Mouse (Mus musculus) heart, embryonic 11.5 days (tissue): ENCODE results near the gene AU022252. TPM values are rescaled to one million over a fixed set of nuclear protein-coding genes. Genes with fewer than 3 reads are reported as not detected.

Experiments used
- ATAC-seq: fragments of 200-750 bp; cut with Nextera tagmentation; replicated peaks from 2 replicates; pipeline ENCODE4 v1.8.0; 2017; ENCODE audit warnings: moderate library complexity; ENCODE audit not compliant: insufficient number of reproducible peaks, low FRiP score, low TSS enrichment
- H3K27ac ChIP-seq: fragments of 300-500 bp; sonication (generic); 2 replicates; pipeline ENCODE4 v1.5.1; 2014; ENCODE audit warnings: mild to moderate bottlenecking, low read depth, low read length
- H3K27me3 ChIP-seq: fragments of 300-500 bp; sonication (generic); 2 replicates; pipeline ENCODE4 v1.6.1; 2014; ENCODE audit warnings: mild to moderate bottlenecking, low read length, mixed read lengths; ENCODE audit not compliant: control insufficient read depth, insufficient read depth
- H3K36me3 ChIP-seq: fragments of 300-500 bp; sonication (generic); 2 replicates; pipeline ENCODE4 v1.6.1; 2014; ENCODE audit warnings: mild to moderate bottlenecking, low read length, moderate library complexity, mixed read lengths; ENCODE audit not compliant: control insufficient read depth, insufficient read depth
- H3K4me1 ChIP-seq: fragments of 300-500 bp; sonication (generic); 2 replicates; pipeline ENCODE4 v1.6.1; 2014; ENCODE audit warnings: low read length; ENCODE audit not compliant: control insufficient read depth, insufficient read depth
- H3K4me2 ChIP-seq: fragments of 300-500 bp; sonication (generic); 2 replicates; pipeline ENCODE4 v1.6.1; 2014; ENCODE audit warnings: mild to moderate bottlenecking, moderate library complexity
- H3K4me3 ChIP-seq: fragments of 300-500 bp; sonication (generic); 2 replicates; pipeline ENCODE4 v1.5.1; 2014; ENCODE audit warnings: low read depth, low read length
- H3K9ac ChIP-seq: fragments of 300-500 bp; sonication (generic); 2 replicates; pipeline ENCODE4 v1.6.1; 2014; ENCODE audit warnings: mild to moderate bottlenecking, low read depth, low read length, moderate library complexity
- H3K9me3 ChIP-seq: fragments of 300-500 bp; sonication (generic); replicated peaks from 2 replicates; pipeline ENCODE4 v1.6.1; 2016; ENCODE audit warnings: low read length; ENCODE audit not compliant: control insufficient read depth
- WGBS: fragments of 180-500 bp; shearing (Covaris S2); extraction: QIAGEN DNeasy Blood & Tissue Kit; methylation state at CpG from one replicate; pipeline ENCODE4 v1.1.7; 2014; ENCODE audit not compliant: insufficient replicate concordance; 5-methylcytosine and 5-hydroxymethylcytosine counted together
- polyA plus RNA-seq: library from polyadenylated mRNA; unstranded; fragments of >200 nt; fragmentation: Nextera tagmentation; extraction: Ambion mirVana; gene quantifications from 2 replicates; pipeline ENCODE4 v1.2.1, GENCODE M21; 2014

The AU022252 gene
- polyA plus RNA-seq, 1 experiment from 2014 or later: 34.7 TPM

DNA sequence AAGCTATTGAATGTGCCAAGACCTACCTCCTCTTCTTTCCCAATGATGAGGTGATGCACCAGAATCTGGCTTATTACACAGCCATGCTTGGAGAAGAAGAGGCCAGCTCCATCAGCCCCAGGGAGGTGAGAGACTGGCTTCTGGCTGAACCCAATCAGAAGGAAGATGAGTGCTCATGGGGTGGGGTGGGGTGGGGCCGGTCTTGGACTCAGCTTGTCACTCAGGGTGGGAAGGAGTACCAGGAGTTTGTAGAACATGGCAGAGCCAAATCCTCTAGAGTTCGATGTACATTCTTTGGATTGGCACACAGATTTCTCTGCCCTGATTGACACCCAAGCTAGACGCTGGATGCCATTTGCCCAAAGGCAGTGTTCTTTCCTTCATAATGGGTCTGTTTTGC, 6.1 kb upstream of the AU022252 start:
- no peak for ATAC-seq
- 69% methylated on average over 3 of the region's 3 CpGs for WGBS

DNA sequence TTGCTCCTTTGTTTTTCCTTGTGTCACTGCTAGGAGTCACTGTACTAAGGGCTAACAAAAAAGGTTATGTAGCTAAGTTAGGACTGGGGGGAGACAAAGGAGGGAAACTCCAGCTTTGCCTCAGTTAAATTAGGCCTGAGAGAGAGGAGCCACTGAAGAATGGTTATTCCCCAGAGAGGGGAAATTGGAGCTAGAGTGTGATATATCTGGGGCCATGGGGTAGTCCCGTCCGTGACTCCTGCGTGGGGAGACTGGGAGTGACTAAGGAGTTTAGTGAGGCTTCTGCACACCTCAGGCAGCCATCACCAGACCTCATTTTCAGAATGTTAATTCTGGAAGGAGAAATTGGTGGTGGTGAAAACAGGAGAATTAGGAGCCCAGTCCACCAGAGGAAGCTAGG, 1.8 kb upstream of the AU022252 start:
- H3K27me3 ChIP-seq: no peaks in the 10 kb centered on the region
- H3K4me3 ChIP-seq: peak overlapping the region; percentile 83
- peaks cover 3% of the 10 kb centered on the region; the same call in 1 of the 2 replicates for H3K36me3 ChIP-seq
- ATAC-seq: no peak
- H3K27ac ChIP-seq: no peak overlapping the region
- no peak overlapping the region; the same call in 1 of the 2 replicates for H3K9ac ChIP-seq
- peaks cover 8% of the 10 kb centered on the region for H3K4me1 ChIP-seq
- no peaks in the 10 kb centered on the region for H3K9me3 ChIP-seq
- WGBS: 67% methylated on average over 3 of the region's 3 CpGs
- peak overlapping the region; percentile 70 for H3K4me2 ChIP-seq

More for the DNA sequence above, 6.1 kb upstream of the AU022252 start:
- Histone ChIP-seq H3K36me3 (peaks cover 8% of the 10 kb centered on the region), H3K27me3 (no peaks in the 10 kb centered on the region), H3K9ac (no peak overlapping the region), H3K4me1 (peaks cover 5% of the 10 kb centered on the region; the same call in 1 of the 2 replicates), H3K4me2 (no peak overlapping the region), H3K9me3 (no peaks in the 10 kb centered on the region), H3K27ac (no peak overlapping the region), H3K4me3 (no peak overlapping the region)

DNA sequence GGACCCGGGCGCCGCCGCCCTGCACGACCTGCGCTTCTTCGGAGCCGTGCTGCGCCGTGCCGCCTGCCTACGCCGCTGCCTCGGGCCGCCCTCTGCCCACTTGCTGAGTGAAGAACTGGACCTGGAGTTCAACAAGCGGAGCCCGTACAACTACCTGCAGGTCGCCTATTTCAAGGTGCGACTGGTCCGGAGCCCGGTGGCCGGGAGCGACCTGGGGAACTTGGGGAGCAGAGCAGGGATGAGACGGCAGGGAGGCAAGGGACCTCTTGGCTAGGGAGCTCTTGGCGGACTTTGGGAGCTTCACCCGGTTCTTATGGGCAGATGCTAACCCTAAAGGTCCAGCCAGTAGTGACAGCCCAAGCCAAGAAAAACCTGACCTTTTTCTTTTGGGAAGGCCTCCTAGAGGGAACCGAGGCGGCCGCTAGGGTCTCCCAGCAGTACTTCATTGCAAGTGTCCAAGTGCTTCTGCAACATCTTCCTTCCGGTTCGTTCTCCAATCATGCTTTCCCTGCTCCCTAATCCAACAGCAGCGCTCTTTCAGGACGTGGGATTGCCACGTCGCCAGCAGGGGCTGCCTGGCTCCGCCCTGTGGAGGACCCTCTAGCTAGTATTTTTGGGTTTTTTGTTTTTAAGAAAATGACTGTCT, 867 bp upstream of the AU022252 start:
- Histone ChIP-seq H3K27me3 (no peaks in the 10 kb centered on the region), H3K9ac (peak overlapping the region; percentile 83), H3K36me3 (peaks cover 3% of the 10 kb centered on the region; the same call in 1 of the 2 replicates), H3K4me2 (peak overlapping the region; percentile 70), H3K27ac (0 out of 2 replicates have a peak overlapping the region, but pooled peaks have one; percentile 4), H3K4me3 (peak overlapping the region; percentile 83), H3K4me1 (peaks cover 8% of the 10 kb centered on the region), H3K9me3 (no peaks in the 10 kb centered on the region)
- ATAC-seq: peak; percentile 47
- WGBS: under 1% methylated on average over 34 of the region's 36 CpGs

DNA sequence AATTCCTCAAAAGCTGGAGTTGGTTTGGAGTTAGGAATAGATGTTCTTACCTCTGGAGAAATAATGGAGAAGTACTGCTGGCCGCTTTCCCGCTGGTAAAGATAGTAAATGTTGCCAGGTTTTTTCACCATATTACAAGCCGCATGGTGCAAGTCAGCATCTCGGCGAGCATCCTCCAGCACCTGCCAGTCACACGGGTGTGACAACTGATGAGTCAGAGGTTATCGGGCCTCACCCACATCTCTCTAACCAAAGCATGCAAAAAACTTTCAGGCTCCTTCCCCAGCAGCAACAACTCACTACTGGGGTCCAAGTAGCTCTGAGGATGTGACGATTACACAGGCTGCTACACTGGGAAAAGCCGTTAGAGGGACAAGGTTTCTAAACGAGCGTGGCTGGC, 5.8 kb downstream of the AU022252 start:
- Histone ChIP-seq H3K36me3 (peaks cover 31% of the 10 kb centered on the region), H3K27me3 (no peaks in the 10 kb centered on the region), H3K4me1 (peaks cover 5% of the 10 kb centered on the region), H3K9me3 (no peaks in the 10 kb centered on the region), H3K4me2 (no peak overlapping the region), H3K4me3 (no peak overlapping the region), H3K27ac (no peak overlapping the region), H3K9ac (no peak overlapping the region)
- WGBS: 91% methylated on average over 11 of the region's 11 CpGs
- ATAC-seq: no peak

DNA sequence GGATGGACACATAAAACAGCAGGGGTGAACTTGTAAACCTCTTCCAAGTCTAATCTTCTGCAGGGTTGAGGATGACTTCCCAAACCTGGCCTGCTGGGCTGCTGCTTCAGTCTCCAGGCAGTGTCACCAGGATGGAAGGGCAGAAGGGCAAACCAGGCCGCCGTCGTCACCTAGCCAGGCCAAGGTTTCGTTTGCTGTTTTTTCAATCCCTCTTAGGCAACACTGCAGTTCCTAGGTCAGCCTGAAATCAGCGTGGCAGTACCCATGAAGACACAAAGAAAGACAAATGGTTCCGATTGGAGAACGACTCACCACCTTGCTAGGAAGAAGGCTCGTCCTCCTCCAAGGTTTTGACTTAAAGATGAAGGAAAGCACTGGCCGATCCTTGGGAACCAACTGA, 6.8 kb downstream of the AU022252 start:
- Histone ChIP-seq H3K27ac (no peak overlapping the region), H3K9ac (no peak overlapping the region), H3K9me3 (no peaks in the 10 kb centered on the region), H3K4me2 (no peak overlapping the region), H3K36me3 (peaks cover 31% of the 10 kb centered on the region), H3K27me3 (no peaks in the 10 kb centered on the region), H3K4me3 (no peak overlapping the region), H3K4me1 (no peaks in the 10 kb centered on the region)
- WGBS: 83% methylated on average over 9 of the region's 9 CpGs
- no peak for ATAC-seq

DNA sequence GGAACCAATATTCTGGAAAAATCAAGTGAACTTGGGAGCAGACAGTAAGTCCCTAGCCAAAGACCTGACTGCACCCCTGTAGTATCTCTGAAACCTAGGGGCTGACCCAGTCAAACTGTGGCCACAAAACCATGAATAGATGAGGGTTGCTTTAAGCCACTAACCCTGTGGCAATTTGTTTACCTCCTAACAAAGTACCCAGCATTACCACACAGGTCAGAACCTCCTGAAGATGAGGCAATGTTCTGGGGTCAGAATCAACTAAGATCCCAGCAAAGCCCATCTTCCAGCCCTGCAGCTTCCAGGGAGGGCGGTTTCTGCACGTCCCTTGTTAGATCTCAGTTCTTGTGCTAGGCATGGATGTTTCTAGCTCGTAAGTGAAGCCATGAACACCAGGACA, 8.0 kb downstream of the AU022252 start:
- ATAC-seq: no peak
- Histone ChIP-seq H3K27me3 (no peaks in the 10 kb centered on the region), H3K9me3 (no peaks in the 10 kb centered on the region), H3K4me1 (no peaks in the 10 kb centered on the region), H3K4me3 (no peak overlapping the region), H3K36me3 (peaks cover 31% of the 10 kb centered on the region), H3K27ac (no peak overlapping the region), H3K4me2 (no peak overlapping the region), H3K9ac (no peak overlapping the region)
- 81% methylated on average over 3 of the region's 3 CpGs for WGBS

DNA sequence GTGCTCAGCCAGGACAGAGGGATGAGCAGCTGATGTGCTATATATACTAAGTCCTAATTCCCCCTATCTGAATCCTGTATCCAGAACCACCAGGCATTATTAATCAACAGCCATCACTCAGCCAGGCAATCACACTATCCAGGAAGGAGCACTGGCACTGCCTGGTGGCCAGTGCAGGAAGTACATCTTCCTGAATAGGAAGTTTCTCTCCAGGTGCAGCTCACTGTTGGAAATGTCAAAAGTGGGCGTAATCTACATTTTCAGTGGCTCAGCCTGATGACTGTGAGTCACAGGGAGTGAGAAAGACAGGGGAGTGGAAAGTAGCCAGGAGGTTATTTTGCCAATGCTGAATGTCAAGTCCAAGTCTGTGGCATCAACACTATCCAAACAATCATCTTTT, 8.8 kb downstream of the AU022252 start:
- Histone ChIP-seq H3K9ac (no peak overlapping the region), H3K36me3 (peaks cover 31% of the 10 kb centered on the region), H3K4me2 (no peak overlapping the region), H3K4me3 (no peak overlapping the region), H3K4me1 (no peaks in the 10 kb centered on the region), H3K9me3 (no peaks in the 10 kb centered on the region), H3K27ac (no peak overlapping the region), H3K27me3 (no peaks in the 10 kb centered on the region)
- WGBS: 80% methylated on average over 1 of the region's 1 CpGs
- ATAC-seq: no peak

DNA sequence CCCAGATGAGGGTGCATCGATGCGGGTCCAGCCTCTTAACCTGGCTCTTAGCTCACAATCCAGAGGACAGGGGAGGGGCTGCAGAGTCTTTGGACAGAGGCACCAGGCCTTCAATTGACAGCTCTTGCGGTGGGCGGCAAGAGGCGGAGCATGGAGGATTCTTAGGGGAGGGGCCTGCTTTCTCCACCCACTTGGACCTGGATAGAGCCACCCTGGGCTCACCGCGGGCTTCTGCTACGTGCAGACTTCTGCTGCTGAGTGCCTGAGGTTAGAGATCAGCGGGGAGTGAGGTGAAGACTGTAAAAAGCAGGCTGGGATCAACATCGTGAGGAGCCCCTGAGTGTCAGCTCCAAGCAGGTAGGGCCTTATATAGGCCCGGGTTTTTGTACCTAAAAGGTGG, 14.3 kb downstream of the AU022252 start, which contains the start of gene Tmem269:
TSS of gene Tmem269 (minus strand) at position 49 of the 400 bp plus-strand sequence.
- Histone ChIP-seq H3K4me1 (0 out of 2 replicates have a peak, but pooled peaks cover 9% of the 10 kb centered on the region), H3K9ac (no peak within 1 kb of the TSS), H3K4me2 (no peak within 1 kb of the TSS), H3K27ac (no peak within 1 kb of the TSS), H3K27me3 (0 out of 2 replicates have a peak, but pooled peaks cover 3% of the 10 kb centered on the region), H3K36me3 (no peaks in the 10 kb centered on the region), H3K9me3 (no peaks in the 10 kb centered on the region), H3K4me3 (no peak within 1 kb of the TSS)
- WGBS: 11% methylated on average over 11 of the region's 11 CpGs
- no peak for ATAC-seq

DNA sequence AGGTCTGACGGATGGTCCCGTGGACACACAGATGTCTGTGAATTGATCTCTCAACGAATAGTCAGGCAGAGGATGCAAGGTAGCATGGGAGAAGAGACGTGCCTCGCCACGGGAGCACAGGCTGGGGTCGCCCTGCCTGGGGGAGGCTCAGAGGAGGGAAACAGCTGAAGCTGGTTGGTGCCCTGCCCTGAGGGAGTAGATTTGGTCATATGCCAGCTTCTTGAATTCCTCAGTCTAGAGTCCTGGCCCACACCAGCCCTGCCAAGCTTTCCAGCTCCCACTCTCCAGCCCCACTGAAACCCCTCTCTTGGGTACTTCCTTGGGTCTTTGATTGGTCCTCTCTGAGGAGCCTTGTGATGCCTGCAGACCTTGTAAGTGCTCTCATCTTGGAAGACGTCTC, 15.8 kb downstream of the AU022252 start:
- no peak overlapping the region for H3K9ac ChIP-seq
- H3K27me3 ChIP-seq: 0 out of 2 replicates have a peak, but pooled peaks cover 3% of the 10 kb centered on the region
- ATAC-seq: no peak
- H3K4me3 ChIP-seq: no peak overlapping the region
- no peak overlapping the region for H3K27ac ChIP-seq
- H3K4me2 ChIP-seq: no peak overlapping the region
- no peaks in the 10 kb centered on the region for H3K9me3 ChIP-seq
- 68% methylated on average over 8 of the region's 8 CpGs for WGBS
- H3K4me1 ChIP-seq: 0 out of 2 replicates have a peak, but pooled peaks cover 9% of the 10 kb centered on the region
- no peaks in the 10 kb centered on the region for H3K36me3 ChIP-seq
